Mouse (Mus musculus): ENCODE data around the gene Scp2. TPM values are rescaled to one million over a fixed set of nuclear protein-coding genes. Genes with fewer than 3 reads are reported as not detected.

The Scp2 gene
- total and polyA plus RNA-seq, 2 experiments from 2014 or later = 122 to 212 TPM

GRCm38 (mm10) chr4:108070723-108071122 is 74.1 kb downstream of the Scp2 start:
- ATAC-seq = 0 out of 2 replicates have a peak, but pooled peaks have one; percentile 28
- Histone ChIP-seq H3K4me2 (ENCODE audit: low read depth) (peak overlapping the region; percentile 66), H3K9ac (peak overlapping the region; percentile 51), H3K27ac (ENCODE audit: low read depth, low read length) (0 out of 2 replicates have a peak overlapping the region, but pooled peaks have one; percentile 2), H3K9me3 (ENCODE audit: low read length) (no peaks in the 10 kb centered on the region), H3K27me3 (ENCODE audit: insufficient read depth, low read length) (no peaks in the 10 kb centered on the region), H3K4me1 (ENCODE audit: insufficient read depth) (no peaks in the 10 kb centered on the region; the same call in 1 of the 2 replicates), H3K4me3 (ENCODE audit: low read depth, low read length) (peak overlapping the region; percentile 50), H3K36me3 (ENCODE audit: insufficient read depth) (peaks cover 3% of the 10 kb centered on the region; the same call in 1 of the 2 replicates)
- DNase-seq = no peak
- 9% methylated on average over 8 of the region's 8 CpGs for WGBS
- TF ChIP-seq CTCF (IDR thresholded peaks at IDR 0.05; ENCODE audit: low read depth) = no peak

GRCm38 (mm10) chr4:108070286-108070685 is 74.5 kb downstream of the Scp2 start:
- Histone ChIP-seq H3K36me3 (ENCODE audit: insufficient read depth) (peaks cover 7% of the 10 kb centered on the region; the same call in 1 of the 2 replicates), H3K9ac (peak overlapping the region; percentile 51), H3K9me3 (ENCODE audit: low read length) (no peaks in the 10 kb centered on the region), H3K27me3 (ENCODE audit: insufficient read depth, low read length) (no peaks in the 10 kb centered on the region), H3K4me3 (ENCODE audit: low read depth, low read length) (peak overlapping the region; percentile 50), H3K4me1 (ENCODE audit: insufficient read depth) (no peaks in the 10 kb centered on the region; the same call in 1 of the 2 replicates), H3K4me2 (ENCODE audit: low read depth) (peak overlapping the region; percentile 66), H3K27ac (ENCODE audit: low read depth, low read length) (no peak overlapping the region)
- TF ChIP-seq CTCF (IDR thresholded peaks at IDR 0.05; ENCODE audit: low read depth) = no peak
- DNase-seq = no peak
- 66% methylated on average over 4 of the region's 4 CpGs for WGBS
- ATAC-seq = no peak

- no peak overlapping the region for H3K9ac ChIP-seq
- H3K4me2 ChIP-seq (ENCODE audit: low read depth) = no peak overlapping the region
- ATAC-seq (no peak), DNase-seq (no peak)
- no peak overlapping the region for H3K27ac ChIP-seq (ENCODE audit: low read depth, low read length)
- H3K9me3 ChIP-seq (ENCODE audit: low read length) = no peaks in the 10 kb centered on the region
- H3K36me3 ChIP-seq (ENCODE audit: insufficient read depth) = peaks cover 7% of the 10 kb centered on the region; the same call in 1 of the 2 replicates
- TF ChIP-seq CTCF (IDR thresholded peaks at IDR 0.05; ENCODE audit: low read depth) = no peak
- no peaks in the 10 kb centered on the region for H3K27me3 ChIP-seq (ENCODE audit: insufficient read depth, low read length)
- no peak overlapping the region for H3K4me3 ChIP-seq (ENCODE audit: low read depth, low read length)
- H3K4me1 ChIP-seq (ENCODE audit: insufficient read depth) = no peaks in the 10 kb centered on the region; the same call in 1 of the 2 replicates
- WGBS = 92% methylated on average over 2 of the region's 2 CpGs
These were observed 76.7 kb downstream of the Scp2 start for GRCm38 (mm10) chr4:108068081-108068480.

- WGBS = 95% methylated on average over 7 of the region's 7 CpGs
- H3K27ac ChIP-seq (ENCODE audit: low read depth, low read length) = no peak overlapping the region
- H3K9ac ChIP-seq = no peak overlapping the region
- no peaks in the 10 kb centered on the region for H3K27me3 ChIP-seq (ENCODE audit: insufficient read depth, low read length)
- H3K36me3 ChIP-seq (ENCODE audit: insufficient read depth) = peaks cover 7% of the 10 kb centered on the region; the same call in 1 of the 2 replicates
- H3K4me1 ChIP-seq (ENCODE audit: insufficient read depth) = no peaks in the 10 kb centered on the region; the same call in 1 of the 2 replicates
- no peaks in the 10 kb centered on the region for H3K9me3 ChIP-seq (ENCODE audit: low read length)
- no peak for ATAC-seq
- no peak overlapping the region for H3K4me3 ChIP-seq (ENCODE audit: low read depth, low read length)
- TF ChIP-seq CTCF (IDR thresholded peaks at IDR 0.05; ENCODE audit: low read depth) = no peak
- H3K4me2 ChIP-seq (ENCODE audit: low read depth) = no peak overlapping the region
- no peak for DNase-seq
These were observed 77.5 kb downstream of the Scp2 start for GRCm38 (mm10) chr4:108067261-108067660.

- 92% methylated on average over 4 of the region's 4 CpGs for WGBS
- Histone ChIP-seq H3K36me3 (ENCODE audit: insufficient read depth) (peaks cover 7% of the 10 kb centered on the region; the same call in 1 of the 2 replicates), H3K4me3 (ENCODE audit: low read depth, low read length) (no peak overlapping the region), H3K9ac (no peak overlapping the region), H3K4me2 (ENCODE audit: low read depth) (no peak overlapping the region), H3K27me3 (ENCODE audit: insufficient read depth, low read length) (no peaks in the 10 kb centered on the region), H3K4me1 (ENCODE audit: insufficient read depth) (no peaks in the 10 kb centered on the region; the same call in 1 of the 2 replicates), H3K27ac (ENCODE audit: low read depth, low read length) (no peak overlapping the region), H3K9me3 (ENCODE audit: low read length) (no peaks in the 10 kb centered on the region)
- DNase-seq (no peak), ATAC-seq (no peak)
- TF ChIP-seq CTCF (IDR thresholded peaks at IDR 0.05; ENCODE audit: low read depth) = no peak
These were observed 78.2 kb downstream of the Scp2 start for GRCm38 (mm10) chr4:108066569-108066968.

GRCm38 (mm10) chr4:108065176-108065844 is 79.5 kb downstream of the Scp2 start:
- H3K27me3 ChIP-seq (ENCODE audit: insufficient read depth, low read length) = no peaks in the 10 kb centered on the region
- TF ChIP-seq CTCF (IDR thresholded peaks at IDR 0.05; ENCODE audit: low read depth) = no peak
- 84% methylated on average over 2 of the region's 2 CpGs for WGBS
- H3K9me3 ChIP-seq (ENCODE audit: low read length) = no peaks in the 10 kb centered on the region
- no peak overlapping the region for H3K27ac ChIP-seq (ENCODE audit: low read depth, low read length)
- ATAC-seq (no peak), DNase-seq (no peak)
- no peak overlapping the region for H3K9ac ChIP-seq
- H3K4me3 ChIP-seq (ENCODE audit: low read depth, low read length) = no peak overlapping the region
- peaks cover 7% of the 10 kb centered on the region; the same call in 1 of the 2 replicates for H3K36me3 ChIP-seq (ENCODE audit: insufficient read depth)
- no peak overlapping the region for H3K4me2 ChIP-seq (ENCODE audit: low read depth)
- no peaks in the 10 kb centered on the region for H3K4me1 ChIP-seq (ENCODE audit: insufficient read depth)

GRCm38 (mm10) chr4:108063616-108064015 is 81.2 kb downstream of the Scp2 start:
- DNase-seq (no peak), ATAC-seq (no peak)
- Histone ChIP-seq H3K4me2 (ENCODE audit: low read depth) (no peak overlapping the region), H3K27me3 (ENCODE audit: insufficient read depth, low read length) (no peaks in the 10 kb centered on the region), H3K36me3 (ENCODE audit: insufficient read depth) (peaks cover 11% of the 10 kb centered on the region), H3K9me3 (ENCODE audit: low read length) (no peaks in the 10 kb centered on the region), H3K4me1 (ENCODE audit: insufficient read depth) (no peaks in the 10 kb centered on the region), H3K4me3 (ENCODE audit: low read depth, low read length) (no peak overlapping the region), H3K27ac (ENCODE audit: low read depth, low read length) (no peak overlapping the region), H3K9ac (no peak overlapping the region)
- 89% methylated on average over 6 of the region's 6 CpGs for whole genome bisulfite sequencing
- no peak for TF ChIP-seq CTCF (IDR thresholded peaks at IDR 0.05; ENCODE audit: low read depth)
